Mouse (Mus musculus): ENCODE data around the gene Dhrs7b.
"Not testable (repeated sequence)": the region's sequence is repeated elsewhere in the genome, so short reads cannot be mapped to it uniquely, and the experiment has no call there.

Dhrs7b gene

GRCm38 (mm10) chr11:60830433-60831052 lies at the start of gene Dhrs7b:
Gene Dhrs7b (plus strand): TSS chr11:60830631.
- peak; percentile 87 for DNase-seq (ENCODE audit: low read depth, low spot score)

GRCm38 (mm10) chr11:60784179-60784922 lies 46.1 kb upstream of the Dhrs7b start:
- no peak for DNase-seq (ENCODE audit: low read depth, low spot score)

DNA sequence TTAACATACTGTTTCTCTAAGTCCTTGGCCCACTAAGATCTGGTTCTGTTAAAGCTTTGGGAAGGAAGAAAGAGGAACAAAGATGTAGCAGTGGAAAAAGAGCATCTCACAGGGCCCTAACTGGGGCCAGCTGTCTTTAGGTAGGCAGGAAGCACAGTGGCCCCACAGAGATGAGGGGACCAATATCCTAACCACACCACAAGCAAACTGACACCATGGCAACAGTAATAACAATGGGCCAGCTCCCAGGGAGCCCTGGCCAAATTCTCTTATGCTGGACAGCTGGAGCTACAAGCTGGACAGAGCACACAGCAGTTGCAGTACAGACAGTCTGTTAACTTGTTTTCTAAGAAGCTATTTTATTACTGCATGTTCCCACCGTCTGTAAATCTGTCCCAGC lies 42.8 kb upstream of the Dhrs7b start:
- DNase-seq (ENCODE audit: low read depth, low spot score), result no peak

- no peak for DNase-seq (ENCODE audit: low read depth, low spot score)
These were observed 40.0 kb upstream of the Dhrs7b start for GRCm38 (mm10) chr11:60790472-60790871.

GRCm38 (mm10) chr11:60796342-60796741 lies 34.1 kb upstream of the Dhrs7b start:
- DNase-seq (ENCODE audit: low read depth, low spot score), result no peak

DNA sequence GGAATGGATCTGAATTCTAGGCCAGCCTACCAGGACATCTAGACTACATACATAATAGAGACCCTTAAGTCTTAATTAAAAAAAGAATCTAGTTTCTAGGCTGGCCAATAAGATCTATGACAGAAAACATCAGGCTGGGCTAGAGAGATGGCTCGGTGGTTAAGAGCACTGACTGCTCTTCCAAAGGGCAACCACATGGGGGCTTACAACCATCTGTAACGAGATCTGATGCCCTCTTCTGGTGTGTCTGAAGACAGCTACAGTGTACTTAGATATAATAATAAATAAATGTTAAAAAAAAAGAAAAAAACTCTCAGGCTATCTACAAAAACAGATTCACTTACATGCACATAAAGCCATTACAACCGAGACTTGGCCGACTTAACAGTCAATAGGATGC lies 30.5 kb upstream of the Dhrs7b start:
- DNase-seq (ENCODE audit: low read depth, low spot score), result no peak

GRCm38 (mm10) chr11:60800892-60801291 lies 29.5 kb upstream of the Dhrs7b start:
- DNase-seq (ENCODE audit: low read depth, low spot score), result no peak

DNA sequence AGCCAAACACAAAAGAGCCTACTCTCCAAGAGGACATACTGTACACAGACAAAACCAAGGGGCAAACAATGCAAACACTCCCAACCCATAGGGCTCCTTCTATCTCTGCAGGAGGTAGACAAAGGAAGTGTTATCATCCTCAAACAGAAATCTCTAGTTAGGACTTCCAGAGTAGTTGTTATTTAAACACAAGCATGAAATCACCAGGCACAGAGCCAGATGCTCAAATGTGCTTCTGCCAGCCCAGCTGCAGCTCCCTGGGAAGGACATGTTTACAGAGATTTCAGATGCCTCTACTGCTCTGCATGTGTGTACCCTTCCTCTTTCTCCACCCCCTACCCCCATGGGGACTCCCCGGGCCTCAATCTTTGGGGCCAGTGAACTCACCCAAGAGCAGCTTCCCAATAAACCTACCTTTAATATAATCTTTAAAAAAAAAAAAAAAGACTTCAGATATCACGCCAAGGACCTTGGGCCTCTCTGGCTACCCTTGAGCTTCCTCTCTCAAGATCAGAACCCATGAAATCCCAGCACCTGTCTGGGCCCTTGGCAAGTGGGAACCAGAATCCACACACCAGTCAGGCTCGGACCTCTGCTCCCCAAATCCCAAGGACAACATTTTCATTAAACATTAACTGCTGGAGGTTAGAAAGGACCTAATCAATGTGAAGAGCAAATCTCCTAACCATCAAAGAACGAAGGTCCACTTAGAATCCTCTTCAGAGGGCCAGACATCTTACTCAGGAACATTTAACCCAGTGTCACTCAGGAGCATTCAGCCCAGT lies 22.0 kb upstream of the Dhrs7b start:
- DNase-seq (ENCODE audit: low read depth, low spot score), result no peak

DNA sequence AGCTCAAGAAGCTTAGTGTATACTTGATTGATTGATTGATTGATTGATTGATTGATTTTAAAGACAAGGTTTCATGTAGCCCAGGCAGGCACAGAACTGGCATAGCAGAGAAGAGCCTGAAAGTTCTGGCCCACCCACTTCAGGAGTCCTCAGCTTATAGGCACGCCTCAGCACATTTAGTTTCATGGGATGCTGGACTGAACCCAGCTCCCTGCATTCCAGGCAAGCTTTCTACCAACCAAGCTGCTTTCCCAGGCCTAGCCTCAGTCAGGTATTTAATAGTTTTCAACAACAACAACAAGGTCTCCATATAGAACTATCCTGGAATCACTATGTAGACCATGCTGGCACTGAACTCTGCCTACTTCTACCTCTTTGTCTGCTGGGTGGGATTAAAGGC lies 20.9 kb upstream of the Dhrs7b start:
- DNase-seq (ENCODE audit: low read depth, low spot score), result no peak

GRCm38 (mm10) chr11:60810046-60810965 lies 20.1 kb upstream of the Dhrs7b start:
- no peak for DNase-seq (ENCODE audit: low read depth, low spot score)

DNA sequence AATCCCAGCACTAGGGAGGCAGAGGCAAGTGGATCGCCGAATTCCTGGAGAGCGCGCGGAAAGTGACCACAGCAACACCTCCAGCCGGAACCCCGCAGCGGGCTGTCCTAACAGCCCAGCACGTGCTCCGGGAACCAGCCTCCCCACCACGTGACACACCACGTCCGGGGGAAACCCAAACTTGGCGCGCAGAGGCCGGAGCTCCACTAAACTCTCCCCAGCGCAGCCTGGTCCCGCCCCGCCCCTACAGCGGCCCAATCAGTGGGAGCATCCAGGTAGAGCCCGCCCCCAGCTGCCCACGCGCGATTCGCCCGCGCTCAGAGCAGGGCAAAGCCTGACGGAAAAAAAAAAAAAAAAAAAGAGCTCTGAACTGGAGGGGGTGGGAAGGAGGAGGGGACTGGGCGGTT lies 19.4 kb upstream of the Dhrs7b start:
- DNase-seq (ENCODE audit: low read depth, low spot score), result peak; percentile 53

GRCm38 (mm10) chr11:60811618-60812017 lies 18.8 kb upstream of the Dhrs7b start, which contains the start of gene Shmt1:
Gene Shmt1 (minus strand): TSS chr11:60811718.
- DNase-seq (ENCODE audit: low read depth, low spot score), result not testable (repeated sequence)

DNA sequence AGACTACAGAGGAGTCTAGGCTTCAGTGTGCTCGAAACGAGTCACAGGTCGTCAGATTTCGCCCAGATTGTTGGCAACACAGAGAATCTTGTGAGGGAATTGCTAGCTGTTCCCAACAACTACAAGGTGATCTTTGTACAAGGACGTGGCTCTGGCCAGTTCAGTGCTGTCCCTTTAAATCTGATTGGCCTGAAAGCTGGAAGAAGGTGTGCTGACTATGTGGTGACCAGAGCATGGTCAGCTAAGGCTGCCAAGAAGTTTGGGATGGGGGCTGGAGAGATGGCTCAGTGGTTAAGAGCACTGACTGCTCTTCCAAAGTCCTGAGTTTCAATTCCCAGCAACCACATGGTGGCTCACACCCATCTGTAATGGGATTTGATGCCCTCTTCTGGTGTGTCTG lies 14.0 kb upstream of the Dhrs7b start:
- DNase-seq (ENCODE audit: low read depth, low spot score), result no peak

- no peak for DNase-seq (ENCODE audit: low read depth, low spot score)
These were observed 6.7 kb upstream of the Dhrs7b start for GRCm38 (mm10) chr11:60823771-60824170.

DNA sequence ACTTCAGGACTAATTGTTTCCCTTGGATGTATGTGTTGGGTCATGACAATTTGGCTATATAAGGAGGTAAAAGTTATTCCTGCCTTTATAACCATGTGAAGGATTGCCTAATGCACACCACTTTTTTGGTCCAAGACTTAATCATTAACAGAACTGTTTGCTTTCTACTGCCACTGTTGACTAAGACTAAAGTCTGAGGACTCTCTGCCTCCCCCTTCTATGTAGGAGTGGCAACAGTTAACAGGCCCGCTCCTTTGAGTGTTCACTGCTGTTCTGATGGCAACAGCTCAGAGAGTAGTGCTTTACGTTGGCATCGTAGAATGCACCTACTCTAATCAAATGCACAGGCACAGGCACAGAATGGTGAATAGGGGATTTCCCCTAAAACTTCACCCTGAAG lies 5.2 kb upstream of the Dhrs7b start:
- no peak for DNase-seq (ENCODE audit: low read depth, low spot score)

- no peak for DNase-seq (ENCODE audit: low read depth, low spot score)
These were observed 3.7 kb upstream of the Dhrs7b start for GRCm38 (mm10) chr11:60826700-60827099.

GRCm38 (mm10) chr11:60827241-60827945 lies 3.0 kb upstream of the Dhrs7b start:
- DNase-seq (ENCODE audit: low read depth, low spot score), result no peak

GRCm38 (mm10) chr11:60828903-60829302 lies 1.5 kb upstream of the Dhrs7b start:
- DNase-seq (ENCODE audit: low read depth, low spot score), result no peak

- DNase-seq (ENCODE audit: low read depth, low spot score), result no peak
These were observed 6.5 kb downstream of the Dhrs7b start for GRCm38 (mm10) chr11:60836897-60837296.

DNA sequence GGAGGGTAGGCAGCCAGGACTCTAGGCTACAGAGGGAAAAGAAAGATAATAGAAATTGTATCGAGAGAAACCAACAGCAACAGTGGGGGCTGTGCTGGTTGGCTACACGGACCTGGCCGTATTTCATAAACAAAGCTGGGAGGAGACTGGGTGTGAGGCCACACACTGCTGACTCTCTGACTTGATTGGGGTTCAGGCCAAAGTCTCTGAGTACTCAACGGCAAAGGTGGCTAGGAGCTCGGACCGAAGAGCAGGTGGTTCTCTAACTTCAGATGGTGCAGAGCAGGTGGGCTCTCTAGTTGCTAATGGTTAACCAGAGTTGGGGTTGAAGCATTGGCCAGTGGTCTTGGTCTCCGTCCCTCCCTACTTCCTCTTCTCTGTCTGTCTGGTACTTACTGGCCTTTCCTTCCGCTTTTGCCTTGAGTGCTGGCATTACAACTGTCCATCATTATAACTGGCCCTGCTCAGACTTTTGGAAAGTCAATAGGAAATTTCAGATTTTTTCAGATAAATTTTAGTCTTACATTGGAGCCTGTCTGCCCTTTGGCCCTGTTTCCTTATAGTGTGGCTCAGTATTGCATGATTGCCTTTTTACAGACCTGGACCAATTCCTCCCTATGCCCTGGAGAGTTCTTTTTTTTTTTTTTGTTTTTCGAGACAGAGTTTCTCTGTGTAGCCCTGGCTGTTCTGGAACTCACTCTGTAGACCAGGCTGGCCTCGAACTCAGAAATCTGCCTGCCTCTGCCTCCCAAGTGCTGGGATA lies 7.4 kb downstream of the Dhrs7b start:
- no peak for DNase-seq (ENCODE audit: low read depth, low spot score)

Data from retina, adult 2 months (tissue).